Mouse (Mus musculus) E14TG2a.4 (cell line): ENCODE results near the gene Gnao1.

ENCODE experiments used
- CTCF ChIP-seq: conservative IDR thresholded peaks from 2 replicates; pipeline ENCODE4 v1.5.1; 2014; ENCODE audit warnings: low read length
- NANOG ChIP-seq: IDR thresholded peaks from 2 replicates; pipeline ENCODE4 v1.6.1; 2014; ENCODE audit warnings: borderline replicate concordance, low read length, mixed read lengths
- POU5F1 ChIP-seq: IDR thresholded peaks from 2 replicates; pipeline ENCODE4 v1.6.1; 2014; ENCODE audit warnings: low read length, borderline replicate concordance

DNA sequence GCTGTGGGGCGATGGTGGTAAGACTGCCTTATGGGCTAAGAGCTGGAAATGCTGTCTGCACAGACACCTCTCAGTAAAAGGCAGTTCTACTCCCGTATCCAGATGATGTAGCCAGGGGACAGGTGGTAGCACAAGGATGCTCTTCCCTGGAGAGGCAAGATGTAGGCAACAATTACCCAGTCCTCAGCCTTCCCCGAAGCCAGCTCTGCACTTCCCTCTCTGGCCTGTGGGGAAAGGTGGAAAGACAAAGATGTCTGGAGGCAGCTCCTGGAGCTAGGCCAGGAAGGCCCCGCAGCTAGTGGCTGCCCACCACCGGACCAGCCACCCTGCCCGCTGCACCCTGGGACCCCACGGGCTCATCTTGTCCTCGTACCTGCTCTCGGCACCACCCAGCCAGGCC lies 142.7 kb downstream of the Gnao1 start:
- TF ChIP-seq CTCF (peak; percentile 18; the same call in 1 of the 2 replicates), NANOG (no peak), POU5F1 (no peak)
